Mouse (Mus musculus): ENCODE data around the gene Prickle1. TPM values are rescaled to one million over a fixed set of nuclear protein-coding genes. Genes with fewer than 3 reads are reported as not detected.

Gene Prickle1
- total and polyA plus RNA-seq, 3 experiments, result 0.64 to 1.8 (median 1.7) TPM

DNA sequence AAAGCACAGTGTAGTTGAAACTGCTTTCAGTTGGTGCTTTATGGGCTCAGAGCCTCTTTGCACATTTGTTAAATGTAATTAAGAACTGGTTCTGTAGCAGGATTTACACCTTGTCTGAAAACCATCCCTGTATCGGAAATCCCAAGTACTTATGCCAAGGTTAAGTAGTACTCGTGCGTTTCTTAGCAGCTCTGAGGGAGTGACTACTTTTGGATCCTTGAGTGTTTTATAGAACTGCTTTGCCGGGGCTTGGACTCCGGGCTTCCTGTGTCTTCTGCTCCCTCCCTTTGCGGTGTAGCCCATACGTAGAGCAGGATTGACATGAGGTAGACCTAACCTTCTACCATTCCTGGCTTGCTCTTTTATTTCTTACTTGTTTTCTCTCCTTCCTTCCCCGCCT, 120.0 kb downstream of the Prickle1 start:
- no peak for DNase-seq (ENCODE audit: extremely low read depth)
- H3K4me3 ChIP-seq (replicated peaks in 1 of 3; ENCODE audit: low read depth in 2 of 3, low read length in 2 of 3, poor library complexity in 1 of 3), result no peak overlapping the region
- no peaks in the 10 kb centered on the region for H3K9me3 ChIP-seq (replicated peaks; ENCODE audit: low read length)
- H3K27me3 ChIP-seq (replicated peaks), result no peaks in the 10 kb centered on the region
- H3K79me2 ChIP-seq (replicated peaks; ENCODE audit: control insufficient read depth, extremely low read depth, insufficient read depth, poor library complexity, severe bottlenecking), result no peaks in the 10 kb centered on the region
- no peak overlapping the region for H3K27ac ChIP-seq (ENCODE audit: insufficient read depth, low read depth)
- H3K4me1 ChIP-seq (ENCODE audit: control insufficient read depth in 1 of 2, insufficient read depth in 2 of 2), result no peaks in the 10 kb centered on the region
- H3K4me2 ChIP-seq (ENCODE audit: insufficient read depth, low read depth, poor library complexity, severe bottlenecking), result no peak overlapping the region
- H3K9ac ChIP-seq (ENCODE audit: insufficient read depth, low read depth), result no peak overlapping the region
- in situ Hi-C loops (cut with MboI; ENCODE audit: low pct_ligation_motif_present, low pct_unique_long_range_greater_than_20kb, low sequenced_read_pairs), result no loop called here
- TF ChIP-seq KAT2A (IDR thresholded peaks at IDR 0.05; ENCODE audit: insufficient replicate concordance, low read length) (no peak), PAX5 (IDR thresholded peaks at IDR 0.05; ENCODE audit: low read length) (no peak), GABPA (IDR thresholded peaks at IDR 0.05; ENCODE audit: insufficient replicate concordance, low read depth, low read length) (no peak), CTCF (conservative IDR thresholded peaks at IDR 0.05 in 1 of 2, IDR thresholded peaks at IDR 0.05 in 1 of 2; ENCODE audit: low read depth in 2 of 2, low read length in 2 of 2) (no peak), SMC3 (IDR thresholded peaks at IDR 0.05; ENCODE audit: low read depth, low read length) (no peak), RAD21 (IDR thresholded peaks at IDR 0.05; ENCODE audit: low read depth, low read length) (no peak), HCFC1 (IDR thresholded peaks at IDR 0.05; ENCODE audit: low read depth, low read length) (no peak), POLR2AphosphoS2 (IDR thresholded peaks at IDR 0.05; ENCODE audit: low read depth, low read length) (no peak), MYC (IDR thresholded peaks at IDR 0.05; ENCODE audit: low read depth, low read length) (no peak), EP300 (IDR thresholded peaks at IDR 0.05; ENCODE audit: low read length) (no peak), BHLHE40 (IDR thresholded peaks at IDR 0.05; ENCODE audit: low read depth, low read length) (no peak), UBTF (IDR thresholded peaks at IDR 0.05; ENCODE audit: low read depth, low read length) (no peak), TCF12 (IDR thresholded peaks at IDR 0.05; ENCODE audit: low read depth, low read length) (no peak), ELF1 (IDR thresholded peaks at IDR 0.05; ENCODE audit: low read depth, low read length) (no peak)
- dilution Hi-C loops (cut with MboI; ENCODE audit: extremely low pct_ligation_motif_present, extremely low pct_unique_long_range_greater_than_20kb, low sequenced_read_pairs), result no loop called here
- H3K36me3 ChIP-seq (replicated peaks in 1 of 2; ENCODE audit: control insufficient read depth in 1 of 2, insufficient read depth in 1 of 2, low read length in 1 of 2), result peaks cover 19 to 75% of the 10 kb centered on the region in 2 experiments

DNA sequence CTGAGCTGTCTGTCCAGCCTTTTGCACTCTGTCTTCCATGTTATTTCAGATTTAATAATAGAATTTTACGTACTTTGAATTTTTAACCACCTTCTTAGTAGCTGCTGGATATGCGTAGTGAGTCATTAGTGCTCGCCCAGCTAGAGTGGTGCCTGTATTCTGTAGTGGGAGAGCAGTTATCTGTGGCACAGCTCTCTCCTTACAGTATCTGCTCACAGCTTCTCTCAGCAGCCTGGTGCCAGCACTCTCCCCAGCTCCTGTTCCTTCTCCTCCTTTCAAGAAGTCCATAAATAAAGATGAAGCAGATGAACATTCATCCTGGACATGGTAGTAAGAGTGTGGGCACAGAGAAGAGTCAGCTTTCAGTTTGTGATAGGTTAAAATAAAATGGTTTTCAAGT, 121.4 kb downstream of the Prickle1 start:
- no peak overlapping the region for H3K4me2 ChIP-seq (ENCODE audit: insufficient read depth, low read depth, poor library complexity, severe bottlenecking)
- in situ Hi-C loops (cut with MboI; ENCODE audit: low pct_ligation_motif_present, low pct_unique_long_range_greater_than_20kb, low sequenced_read_pairs) (no loop called here), dilution Hi-C loops (cut with MboI; ENCODE audit: extremely low pct_ligation_motif_present, extremely low pct_unique_long_range_greater_than_20kb, low sequenced_read_pairs) (no loop called here)
- no peaks in the 10 kb centered on the region for H3K27me3 ChIP-seq (replicated peaks)
- no peaks in the 10 kb centered on the region for H3K4me1 ChIP-seq (ENCODE audit: control insufficient read depth in 1 of 2, insufficient read depth in 2 of 2)
- no peak overlapping the region for H3K4me3 ChIP-seq (replicated peaks in 1 of 3; ENCODE audit: low read depth in 2 of 3, low read length in 2 of 3, poor library complexity in 1 of 3)
- no peak for TF ChIP-seq EP300 (IDR thresholded peaks at IDR 0.05; ENCODE audit: low read length)
- no peak for TF ChIP-seq TCF12 (IDR thresholded peaks at IDR 0.05; ENCODE audit: low read depth, low read length)
- no peak for TF ChIP-seq ZMIZ1 (IDR thresholded peaks at IDR 0.05; ENCODE audit: low read depth, low read length)
- TF ChIP-seq NELFE (IDR thresholded peaks at IDR 0.05; ENCODE audit: low read depth, low read length), result no peak
- no peak overlapping the region for H3K27ac ChIP-seq (ENCODE audit: insufficient read depth, low read depth)
- no peaks in the 10 kb centered on the region for H3K79me2 ChIP-seq (replicated peaks; ENCODE audit: control insufficient read depth, extremely low read depth, insufficient read depth, poor library complexity, severe bottlenecking)
- no peak for DNase-seq (ENCODE audit: extremely low read depth)
- H3K36me3 ChIP-seq (replicated peaks in 1 of 2; ENCODE audit: control insufficient read depth in 1 of 2, insufficient read depth in 1 of 2, low read length in 1 of 2), result peaks cover 17 to 72% of the 10 kb centered on the region in 2 experiments
- no peaks in the 10 kb centered on the region for H3K9me3 ChIP-seq (replicated peaks; ENCODE audit: low read length)
- H3K9ac ChIP-seq (ENCODE audit: insufficient read depth, low read depth), result no peak overlapping the region
